Mouse (Mus musculus): ENCODE results near the gene Fam53b. TPM values are rescaled to one million over a fixed set of nuclear protein-coding genes. Genes with fewer than 3 reads are reported as not detected.

The Fam53b gene
- polyA plus RNA-seq, 1 experiment from 2014 or later: 25.7 TPM

GRCm38 (mm10) chr7:132682901-132683300, 130.8 kb downstream of the Fam53b start:
- Histone ChIP-seq H3K9ac (no peak overlapping the region), H3K4me3 (no peak overlapping the region), H3K27me3 (no peaks in the 10 kb centered on the region), H3K9me3 (no peaks in the 10 kb centered on the region), H3K36me3 (no peaks in the 10 kb centered on the region), H3K4me1 (peaks cover 5% of the 10 kb centered on the region; the same call in 1 of the 2 replicates), H3K27ac (no peak overlapping the region), H3K4me2 (no peak overlapping the region)
- WGBS: 87% methylated on average over 3 of the region's 3 CpGs
- no peak for ATAC-seq (ENCODE audit: insufficient number of reproducible peaks, insufficient read depth, low FRiP score, low TSS enrichment, low read depth)

GRCm38 (mm10) chr7:132682336-132682735, 131.3 kb downstream of the Fam53b start:
- H3K4me2 ChIP-seq: no peak overlapping the region
- no peak overlapping the region for H3K27ac ChIP-seq
- no peak overlapping the region for H3K4me3 ChIP-seq
- no peak overlapping the region for H3K9ac ChIP-seq
- H3K4me1 ChIP-seq: peaks cover 5% of the 10 kb centered on the region; the same call in 1 of the 2 replicates
- H3K9me3 ChIP-seq: no peaks in the 10 kb centered on the region
- H3K36me3 ChIP-seq: no peaks in the 10 kb centered on the region
- no peak for ATAC-seq (ENCODE audit: insufficient number of reproducible peaks, insufficient read depth, low FRiP score, low TSS enrichment, low read depth)
- no peaks in the 10 kb centered on the region for H3K27me3 ChIP-seq
- 76% methylated on average over 3 of the region's 3 CpGs for WGBS

GRCm38 (mm10) chr7:132681831-132682230, 131.9 kb downstream of the Fam53b start:
- no peak for ATAC-seq (ENCODE audit: insufficient number of reproducible peaks, insufficient read depth, low FRiP score, low TSS enrichment, low read depth)
- Histone ChIP-seq H3K4me2 (no peak overlapping the region), H3K9ac (no peak overlapping the region), H3K4me3 (no peak overlapping the region), H3K36me3 (no peaks in the 10 kb centered on the region), H3K4me1 (peaks cover 5% of the 10 kb centered on the region; the same call in 1 of the 2 replicates), H3K27me3 (no peaks in the 10 kb centered on the region), H3K27ac (no peak overlapping the region), H3K9me3 (no peaks in the 10 kb centered on the region)
- WGBS: 88% methylated on average over 1 of the region's 1 CpGs

GRCm38 (mm10) chr7:132681296-132681695, 132.4 kb downstream of the Fam53b start:
- Histone ChIP-seq H3K4me2 (no peak overlapping the region), H3K4me1 (peaks cover 5% of the 10 kb centered on the region; the same call in 1 of the 2 replicates), H3K9me3 (no peaks in the 10 kb centered on the region), H3K9ac (no peak overlapping the region), H3K27me3 (no peaks in the 10 kb centered on the region), H3K36me3 (no peaks in the 10 kb centered on the region), H3K4me3 (no peak overlapping the region), H3K27ac (no peak overlapping the region)
- WGBS: 86% methylated on average over 11 of the region's 11 CpGs
- no peak for ATAC-seq (ENCODE audit: insufficient number of reproducible peaks, insufficient read depth, low FRiP score, low TSS enrichment, low read depth)

GRCm38 (mm10) chr7:132679549-132679948, 134.1 kb downstream of the Fam53b start:
- Histone ChIP-seq H3K4me2 (no peak overlapping the region), H3K9me3 (no peaks in the 10 kb centered on the region), H3K27me3 (no peaks in the 10 kb centered on the region), H3K4me3 (no peak overlapping the region), H3K36me3 (no peaks in the 10 kb centered on the region), H3K4me1 (peaks cover 7% of the 10 kb centered on the region; the same call in 1 of the 2 replicates), H3K27ac (no peak overlapping the region), H3K9ac (0 out of 2 replicates have a peak overlapping the region, but pooled peaks have one; percentile 11)
- no peak for ATAC-seq (ENCODE audit: insufficient number of reproducible peaks, insufficient read depth, low FRiP score, low TSS enrichment, low read depth)
- 84% methylated on average over 6 of the region's 6 CpGs for WGBS

GRCm38 (mm10) chr7:132679117-132679516, 134.6 kb downstream of the Fam53b start:
- H3K36me3 ChIP-seq: no peaks in the 10 kb centered on the region
- no peak overlapping the region for H3K27ac ChIP-seq
- H3K9ac ChIP-seq: 0 out of 2 replicates have a peak overlapping the region, but pooled peaks have one; percentile 11
- no peaks in the 10 kb centered on the region for H3K27me3 ChIP-seq
- no peak overlapping the region for H3K4me3 ChIP-seq
- no peak overlapping the region for H3K4me2 ChIP-seq
- no peaks in the 10 kb centered on the region for H3K9me3 ChIP-seq
- no peak for ATAC-seq (ENCODE audit: insufficient number of reproducible peaks, insufficient read depth, low FRiP score, low TSS enrichment, low read depth)
- peaks cover 11% of the 10 kb centered on the region; the same call in 1 of the 2 replicates for H3K4me1 ChIP-seq
- 71% methylated on average over 4 of the region's 4 CpGs for WGBS

- 85% methylated on average over 2 of the region's 2 CpGs for WGBS
- no peaks in the 10 kb centered on the region for H3K9me3 ChIP-seq
- no peak overlapping the region for H3K27ac ChIP-seq
- no peak overlapping the region for H3K4me3 ChIP-seq
- ATAC-seq (ENCODE audit: insufficient number of reproducible peaks, insufficient read depth, low FRiP score, low TSS enrichment, low read depth): no peak
- H3K4me1 ChIP-seq: peaks cover 12% of the 10 kb centered on the region; the same call in 1 of the 2 replicates
- H3K9ac ChIP-seq: no peak overlapping the region
- H3K4me2 ChIP-seq: no peak overlapping the region
- no peaks in the 10 kb centered on the region for H3K36me3 ChIP-seq
- H3K27me3 ChIP-seq: no peaks in the 10 kb centered on the region
Observed at GRCm38 (mm10) chr7:132675922-132676321, 137.8 kb downstream of the Fam53b start.

GRCm38 (mm10) chr7:132673931-132674755, 139.5 kb downstream of the Fam53b start:
- Histone ChIP-seq H3K4me3 (no peak overlapping the region), H3K4me2 (no peak overlapping the region), H3K9ac (no peak overlapping the region), H3K4me1 (0 out of 2 replicates have a peak, but pooled peaks cover 11% of the 10 kb centered on the region), H3K9me3 (no peaks in the 10 kb centered on the region), H3K27me3 (no peaks in the 10 kb centered on the region), H3K27ac (no peak overlapping the region), H3K36me3 (no peaks in the 10 kb centered on the region)
- WGBS: 49% methylated on average over 17 of the region's 17 CpGs
- ATAC-seq (ENCODE audit: insufficient number of reproducible peaks, insufficient read depth, low FRiP score, low TSS enrichment, low read depth): no peak

GRCm38 (mm10) chr7:132672481-132672959, 141.2 kb downstream of the Fam53b start:
- H3K4me1 ChIP-seq: 0 out of 2 replicates have a peak, but pooled peaks cover 11% of the 10 kb centered on the region
- no peak for ATAC-seq (ENCODE audit: insufficient number of reproducible peaks, insufficient read depth, low FRiP score, low TSS enrichment, low read depth)

GRCm38 (mm10) chr7:132670863-132671165, 142.9 kb downstream of the Fam53b start:
- Histone ChIP-seq H3K4me1 (0 out of 2 replicates have a peak, but pooled peaks cover 11% of the 10 kb centered on the region), H3K36me3 (no peaks in the 10 kb centered on the region), H3K27ac (no peak overlapping the region), H3K9me3 (no peaks in the 10 kb centered on the region), H3K9ac (no peak overlapping the region), H3K27me3 (no peaks in the 10 kb centered on the region), H3K4me2 (no peak overlapping the region), H3K4me3 (no peak overlapping the region)
- WGBS: 92% methylated on average over 3 of the region's 3 CpGs
- ATAC-seq (ENCODE audit: insufficient number of reproducible peaks, insufficient read depth, low FRiP score, low TSS enrichment, low read depth): no peak

More at GRCm38 (mm10) chr7:132672481-132672959, 141.2 kb downstream of the Fam53b start:
- no peak overlapping the region for H3K9ac ChIP-seq
- H3K4me3 ChIP-seq: no peak overlapping the region
- H3K27me3 ChIP-seq: no peaks in the 10 kb centered on the region
- no peak overlapping the region for H3K27ac ChIP-seq
- H3K9me3 ChIP-seq: no peaks in the 10 kb centered on the region
- no peaks in the 10 kb centered on the region for H3K36me3 ChIP-seq
- H3K4me2 ChIP-seq: no peak overlapping the region
- 75% methylated on average over 7 of the region's 7 CpGs for WGBS

- Histone ChIP-seq H3K9ac (0 out of 2 replicates have a peak overlapping the region, but pooled peaks have one; percentile 1), H3K4me1 (0 out of 2 replicates have a peak, but pooled peaks cover 11% of the 10 kb centered on the region), H3K27me3 (no peaks in the 10 kb centered on the region), H3K4me3 (no peak overlapping the region), H3K4me2 (no peak overlapping the region), H3K27ac (no peak overlapping the region), H3K9me3 (no peaks in the 10 kb centered on the region), H3K36me3 (no peaks in the 10 kb centered on the region)
- ATAC-seq (ENCODE audit: insufficient number of reproducible peaks, insufficient read depth, low FRiP score, low TSS enrichment, low read depth): no peak
- 87% methylated on average over 20 of the region's 20 CpGs for WGBS
Observed at GRCm38 (mm10) chr7:132669999-132670862, 143.5 kb downstream of the Fam53b start.

All from embryonic facial prominence, embryonic 13.5 days (tissue).